Mouse (Mus musculus) embryonic facial prominence, embryonic 10.5 days (tissue): ENCODE measurements around the gene Pbp2. TPM values are rescaled to one million over a fixed set of nuclear protein-coding genes. Genes with fewer than 3 reads are reported as not detected.

Experiments used
- DNase-seq: peaks from one replicate; pipeline ENCODE4 v3.0.0-alpha.2; 2017; ENCODE audit warnings: low spot score
- H3K27ac ChIP-seq: fragments of 300-500 bp; sonication (generic); replicated peaks from 2 replicates; pipeline ENCODE4 v1.5.1; 2016; ENCODE audit warnings: mild to moderate bottlenecking
- H3K27me3 ChIP-seq: fragments of 300-500 bp; sonication (generic); replicated peaks from 2 replicates; pipeline ENCODE4 v1.6.1; 2016; ENCODE audit warnings: low read depth, mild to moderate bottlenecking; ENCODE audit not compliant: poor library complexity, severe bottlenecking
- H3K36me3 ChIP-seq: fragments of 300-500 bp; sonication (generic); replicated peaks from 2 replicates; pipeline ENCODE4 v1.6.1; 2016; ENCODE audit warnings: mild to moderate bottlenecking, moderate library complexity
- H3K4me1 ChIP-seq: fragments of 300-500 bp; sonication (generic); 2 replicates; pipeline ENCODE4 v1.6.1; 2016
- H3K4me3 ChIP-seq: fragments of 300-500 bp; sonication (generic); 2 replicates; pipeline ENCODE4 v1.5.1; 2016; ENCODE audit warnings: mild to moderate bottlenecking, moderate library complexity
- H3K9me3 ChIP-seq: fragments of 300-500 bp; sonication (generic); 2 replicates; pipeline ENCODE4 v1.6.1; 2016; ENCODE audit warnings: mild to moderate bottlenecking
- WGBS: fragments of 180-500 bp; shearing (Covaris S2); methylation state at CpG from one replicate; pipeline ENCODE4 v1.1.7; 2016; 5-methylcytosine and 5-hydroxymethylcytosine counted together
- polyA plus RNA-seq: library from polyadenylated mRNA; unstranded; fragments of >200 nt; fragmentation: Nextera tagmentation; extraction: Ambion mirVana; gene quantifications from 2 replicates; pipeline ENCODE4 v1.2.1, GENCODE M21; 2016

Pbp2 gene
- not detected in 2 replicates for polyA plus RNA-seq

GRCm38 (mm10) chr6:135310305-135310704, at the start of gene Pbp2:
TSS of gene Pbp2 (minus strand) at chr6:135310405.
- Histone ChIP-seq H3K27me3 (no peaks in the 10 kb centered on the region), H3K4me3 (no peak within 1 kb of the TSS), H3K4me1 (peaks cover 9% of the 10 kb centered on the region), H3K36me3 (no peaks in the 10 kb centered on the region), H3K27ac (no peak within 1 kb of the TSS), H3K9me3 (no peaks in the 10 kb centered on the region)
- 94% methylated on average over 9 of the region's 9 CpGs for WGBS
- no peak for DNase-seq

GRCm38 (mm10) chr6:135354953-135355352, 44.7 kb upstream of the Pbp2 start:
- Histone ChIP-seq H3K4me1 (peaks cover 6% of the 10 kb centered on the region; the same call in 1 of the 2 replicates), H3K27ac (no peak overlapping the region), H3K9me3 (no peaks in the 10 kb centered on the region), H3K27me3 (no peaks in the 10 kb centered on the region), H3K36me3 (no peaks in the 10 kb centered on the region), H3K4me3 (no peak overlapping the region)
- DNase-seq, result no peak
- WGBS, result 91% methylated on average over 4 of the region's 4 CpGs

- H3K4me3 ChIP-seq, result no peak overlapping the region
- DNase-seq, result no peak
- H3K9me3 ChIP-seq, result no peaks in the 10 kb centered on the region
- no peaks in the 10 kb centered on the region for H3K36me3 ChIP-seq
- no peak overlapping the region for H3K27ac ChIP-seq
- WGBS, result 84% methylated on average over 4 of the region's 4 CpGs
- H3K4me1 ChIP-seq, result peaks cover 6% of the 10 kb centered on the region; the same call in 1 of the 2 replicates
- no peaks in the 10 kb centered on the region for H3K27me3 ChIP-seq
Measured at GRCm38 (mm10) chr6:135352537-135352936, 42.3 kb upstream of the Pbp2 start.

GRCm38 (mm10) chr6:135351638-135352302, 41.6 kb upstream of the Pbp2 start:
- Histone ChIP-seq H3K4me3 (no peak overlapping the region), H3K36me3 (no peaks in the 10 kb centered on the region), H3K27me3 (no peaks in the 10 kb centered on the region), H3K4me1 (peaks cover 6% of the 10 kb centered on the region; the same call in 1 of the 2 replicates), H3K9me3 (no peaks in the 10 kb centered on the region), H3K27ac (no peak overlapping the region)
- 83% methylated on average over 8 of the region's 8 CpGs for WGBS
- no peak for DNase-seq

- H3K27ac ChIP-seq, result 0 out of 2 replicates have a peak overlapping the region, but pooled peaks have one; percentile 14
- peaks cover 9% of the 10 kb centered on the region for H3K4me1 ChIP-seq
- no peaks in the 10 kb centered on the region for H3K36me3 ChIP-seq
- no peaks in the 10 kb centered on the region for H3K27me3 ChIP-seq
- WGBS, result 68% methylated on average over 4 of the region's 4 CpGs
- H3K9me3 ChIP-seq, result no peaks in the 10 kb centered on the region
- no peak for DNase-seq
- no peak overlapping the region for H3K4me3 ChIP-seq
Measured at GRCm38 (mm10) chr6:135341076-135341378, 30.8 kb upstream of the Pbp2 start.

GRCm38 (mm10) chr6:135340355-135341075, 30.3 kb upstream of the Pbp2 start:
- H3K27ac ChIP-seq, result 0 out of 2 replicates have a peak overlapping the region, but pooled peaks have one; percentile 14
- H3K4me3 ChIP-seq, result no peak overlapping the region
- WGBS, result 75% methylated on average over 9 of the region's 9 CpGs
- H3K9me3 ChIP-seq, result no peaks in the 10 kb centered on the region
- DNase-seq, result no peak
- H3K36me3 ChIP-seq, result no peaks in the 10 kb centered on the region
- H3K27me3 ChIP-seq, result no peaks in the 10 kb centered on the region
- H3K4me1 ChIP-seq, result peaks cover 9% of the 10 kb centered on the region

GRCm38 (mm10) chr6:135336376-135336775, 26.2 kb upstream of the Pbp2 start:
- peaks cover 38% of the 10 kb centered on the region for H3K4me1 ChIP-seq
- H3K36me3 ChIP-seq, result no peaks in the 10 kb centered on the region
- no peaks in the 10 kb centered on the region for H3K27me3 ChIP-seq
- no peak overlapping the region for H3K27ac ChIP-seq
- WGBS, result 90% methylated on average over 8 of the region's 8 CpGs
- H3K4me3 ChIP-seq, result no peak overlapping the region
- no peaks in the 10 kb centered on the region for H3K9me3 ChIP-seq
- DNase-seq, result no peak

GRCm38 (mm10) chr6:135333994-135334651, 23.9 kb upstream of the Pbp2 start:
- DNase-seq, result peak; percentile 32
- Histone ChIP-seq H3K9me3 (no peaks in the 10 kb centered on the region), H3K4me1 (peaks cover 29% of the 10 kb centered on the region), H3K27me3 (no peaks in the 10 kb centered on the region), H3K27ac (peak overlapping the region; percentile 79), H3K36me3 (no peaks in the 10 kb centered on the region), H3K4me3 (no peak overlapping the region)
- 69% methylated on average over 5 of the region's 5 CpGs for WGBS

- Histone ChIP-seq H3K27ac (peak overlapping the region; percentile 81), H3K36me3 (no peaks in the 10 kb centered on the region), H3K4me3 (no peak overlapping the region), H3K9me3 (no peaks in the 10 kb centered on the region), H3K4me1 (peaks cover 29% of the 10 kb centered on the region), H3K27me3 (no peaks in the 10 kb centered on the region)
- WGBS, result 19% methylated on average over 10 of the region's 10 CpGs
- peak; percentile 78 for DNase-seq
Measured at GRCm38 (mm10) chr6:135332737-135333281, 22.6 kb upstream of the Pbp2 start.

GRCm38 (mm10) chr6:135331916-135332315, 21.7 kb upstream of the Pbp2 start:
- H3K9me3 ChIP-seq, result no peaks in the 10 kb centered on the region
- H3K27ac ChIP-seq, result no peak overlapping the region
- peaks cover 29% of the 10 kb centered on the region for H3K4me1 ChIP-seq
- DNase-seq, result no peak
- H3K27me3 ChIP-seq, result no peaks in the 10 kb centered on the region
- WGBS, result 83% methylated on average over 4 of the region's 4 CpGs
- H3K4me3 ChIP-seq, result no peak overlapping the region
- no peaks in the 10 kb centered on the region for H3K36me3 ChIP-seq

GRCm38 (mm10) chr6:135326847-135327246, 16.6 kb upstream of the Pbp2 start:
- H3K9me3 ChIP-seq, result no peaks in the 10 kb centered on the region
- no peak overlapping the region for H3K27ac ChIP-seq
- no peak overlapping the region for H3K4me3 ChIP-seq
- no peaks in the 10 kb centered on the region for H3K36me3 ChIP-seq
- DNase-seq, result no peak
- WGBS, result 82% methylated on average over 7 of the region's 7 CpGs
- peaks cover 18% of the 10 kb centered on the region for H3K4me1 ChIP-seq
- H3K27me3 ChIP-seq, result no peaks in the 10 kb centered on the region

GRCm38 (mm10) chr6:135324686-135325300, 14.6 kb upstream of the Pbp2 start:
- Histone ChIP-seq H3K9me3 (no peaks in the 10 kb centered on the region), H3K4me3 (no peak overlapping the region), H3K27ac (no peak overlapping the region), H3K4me1 (peaks cover 18% of the 10 kb centered on the region), H3K36me3 (no peaks in the 10 kb centered on the region), H3K27me3 (no peaks in the 10 kb centered on the region)
- no peak for DNase-seq
- WGBS, result 89% methylated on average over 9 of the region's 9 CpGs
